Mouse (Mus musculus): ENCODE measurements around the gene Mpv17. TPM values are rescaled to one million over a fixed set of nuclear protein-coding genes. Genes with fewer than 3 reads are reported as not detected.

Mpv17 gene
- polyA plus RNA-seq (2012): 25.8 and 30.0 TPM in 2 replicates

DNA sequence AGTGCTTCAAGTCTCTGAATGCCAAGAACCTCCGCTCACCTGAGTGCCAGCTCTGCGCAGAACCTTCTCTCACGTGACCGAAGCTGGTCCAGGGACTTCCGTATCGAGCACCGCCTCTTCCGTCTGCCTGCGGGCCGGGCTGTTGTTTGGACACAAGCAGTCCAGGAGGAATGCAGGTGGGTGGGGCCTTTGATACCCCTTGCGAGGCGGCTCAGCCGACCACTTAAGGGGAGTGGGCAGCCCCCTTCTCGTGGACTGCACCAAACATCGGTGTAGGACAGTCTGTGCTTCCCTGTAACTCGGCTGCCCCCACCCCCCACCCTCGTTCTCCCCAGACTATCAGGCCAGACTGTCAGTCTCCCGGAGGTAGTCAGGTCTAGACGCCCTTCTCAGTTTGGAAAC, at the start of gene Mpv17:
Mpv17 (minus strand) TSS at position 100 of the 402 bp plus-strand sequence.
- TF ChIP-seq GATA1 (IDR thresholded peaks at IDR 0.05; ENCODE audit: low read length): no peak

- no peak for TF ChIP-seq GATA1 (IDR thresholded peaks at IDR 0.05; ENCODE audit: low read length)
Observed at GRCm38 (mm10) chr5:31202933-31203332, 48.9 kb upstream of the Mpv17 start.

- TF ChIP-seq GATA1 (IDR thresholded peaks at IDR 0.05; ENCODE audit: low read length): no peak
Observed at GRCm38 (mm10) chr5:31201742-31202590, 47.9 kb upstream of the Mpv17 start, which contains the start of gene Zfp513. Zfp513 (minus strand) TSS chr5:31202303.

DNA sequence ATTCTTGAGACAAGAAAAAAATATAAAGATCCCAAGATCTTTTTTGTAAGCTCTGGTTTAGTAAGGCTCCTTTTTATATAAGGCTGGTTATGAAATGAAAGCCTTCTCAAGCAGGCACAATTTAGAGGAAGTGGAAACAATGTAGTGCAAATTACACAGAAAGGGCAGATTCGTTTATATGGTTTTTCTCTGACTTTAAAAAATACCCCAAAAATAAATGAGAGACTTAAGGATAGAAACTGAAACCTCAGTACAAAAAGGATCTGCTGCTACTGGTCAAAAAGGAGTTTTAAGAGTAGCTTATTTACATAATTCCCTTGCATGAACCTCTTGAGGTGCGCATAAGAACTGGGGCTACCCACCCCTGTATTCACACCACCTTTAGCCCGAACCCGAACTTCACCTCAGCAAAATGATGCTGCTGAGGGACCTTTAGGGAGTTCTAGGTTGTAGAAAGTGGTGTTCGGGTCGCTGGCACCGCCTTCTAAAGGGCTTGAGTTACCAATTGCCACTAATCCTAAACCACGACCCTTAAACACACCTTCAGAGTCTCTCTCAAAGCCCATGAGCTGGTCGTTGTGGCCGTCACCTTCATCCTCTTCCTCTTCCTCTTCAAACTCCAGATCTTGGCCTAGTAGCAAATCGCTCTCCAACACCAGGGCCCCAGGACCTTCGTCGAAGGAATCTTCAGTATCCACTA, 47.1 kb upstream of the Mpv17 start:
- no peak for TF ChIP-seq GATA1 (IDR thresholded peaks at IDR 0.05; ENCODE audit: low read length)

DNA sequence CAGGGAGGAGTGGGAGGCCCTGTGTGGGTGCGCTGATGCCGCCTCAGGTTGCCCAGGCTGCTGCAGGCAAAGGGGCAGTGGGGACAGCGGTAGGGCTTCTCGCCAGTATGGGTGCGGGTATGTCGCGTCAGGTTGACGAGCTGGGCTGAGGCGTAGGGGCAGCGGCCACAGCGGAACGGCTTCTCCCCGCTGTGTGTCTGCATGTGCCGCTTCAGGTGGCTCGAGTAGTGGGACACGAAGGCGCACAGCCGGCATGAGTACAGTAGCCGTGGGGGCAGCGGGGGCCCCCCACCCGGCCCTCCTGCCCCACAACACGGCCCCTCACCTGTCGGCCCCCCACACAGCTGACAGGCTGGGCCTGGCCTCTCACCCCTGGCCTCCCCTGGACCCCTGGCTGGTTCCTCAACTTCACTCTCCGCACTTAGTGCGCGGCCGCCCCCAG, 46.3 kb upstream of the Mpv17 start:
- no peak for TF ChIP-seq GATA1 (IDR thresholded peaks at IDR 0.05; ENCODE audit: low read length)

GRCm38 (mm10) chr5:31199893-31200292, 45.8 kb upstream of the Mpv17 start:
- no peak for TF ChIP-seq GATA1 (IDR thresholded peaks at IDR 0.05; ENCODE audit: low read length)

DNA sequence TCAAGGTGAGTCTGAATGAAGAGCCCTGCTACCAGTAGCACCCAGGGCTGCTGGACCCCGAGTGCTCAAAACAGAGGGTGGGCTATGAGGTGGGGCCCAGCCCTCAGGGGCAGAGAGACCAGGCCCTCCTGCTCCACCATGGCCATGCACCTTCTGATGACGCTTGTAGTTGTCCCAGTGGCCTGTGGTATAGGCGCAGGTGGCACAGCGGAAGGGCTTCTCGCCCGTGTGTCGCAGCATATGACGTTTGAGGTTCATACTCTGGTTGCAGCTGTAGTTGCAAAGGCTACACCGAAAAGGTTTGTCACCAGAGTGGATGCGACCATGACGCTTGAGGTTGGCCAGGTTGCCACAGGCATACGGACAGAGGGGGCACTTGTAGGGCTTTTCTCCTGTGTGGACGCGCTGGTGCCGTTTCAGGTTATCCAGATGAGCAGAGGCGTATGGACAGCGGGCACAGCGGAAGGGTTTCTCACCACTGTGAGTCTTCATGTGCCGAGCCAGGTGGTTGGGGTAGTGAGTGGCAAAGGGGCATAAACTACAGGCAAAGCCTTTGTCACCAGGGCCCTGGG, 45.4 kb upstream of the Mpv17 start:
- TF ChIP-seq GATA1 (IDR thresholded peaks at IDR 0.05; ENCODE audit: low read length): no peak

GRCm38 (mm10) chr5:31198616-31199320, 44.7 kb upstream of the Mpv17 start:
- TF ChIP-seq GATA1 (IDR thresholded peaks at IDR 0.05; ENCODE audit: low read length): no peak

- TF ChIP-seq GATA1 (IDR thresholded peaks at IDR 0.05; ENCODE audit: low read length): no peak
Observed at GRCm38 (mm10) chr5:31198170-31198569, 44.1 kb upstream of the Mpv17 start.

GRCm38 (mm10) chr5:31197072-31197471, 43.0 kb upstream of the Mpv17 start:
- TF ChIP-seq GATA1 (IDR thresholded peaks at IDR 0.05; ENCODE audit: low read length): no peak

DNA sequence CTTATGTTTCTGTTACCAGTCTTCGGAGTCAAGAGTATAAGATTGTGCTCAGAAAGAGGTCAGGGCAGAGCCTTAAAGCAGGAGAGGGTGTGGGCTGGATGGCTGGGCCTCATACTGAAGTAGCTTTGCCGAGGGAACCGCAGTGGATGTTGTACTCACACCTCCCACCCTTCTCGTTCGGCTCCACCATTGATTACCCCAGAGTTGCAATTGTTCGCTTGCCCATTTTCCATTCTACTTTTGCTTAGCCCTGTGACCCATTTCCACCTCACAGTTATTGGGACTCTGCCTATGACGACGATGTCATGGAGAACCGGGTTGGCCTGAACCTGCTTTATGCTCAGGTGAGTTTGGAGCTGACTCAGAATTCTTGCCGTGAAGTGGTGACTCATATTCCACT, 42.2 kb upstream of the Mpv17 start:
- TF ChIP-seq GATA1 (IDR thresholded peaks at IDR 0.05; ENCODE audit: low read length): no peak

DNA sequence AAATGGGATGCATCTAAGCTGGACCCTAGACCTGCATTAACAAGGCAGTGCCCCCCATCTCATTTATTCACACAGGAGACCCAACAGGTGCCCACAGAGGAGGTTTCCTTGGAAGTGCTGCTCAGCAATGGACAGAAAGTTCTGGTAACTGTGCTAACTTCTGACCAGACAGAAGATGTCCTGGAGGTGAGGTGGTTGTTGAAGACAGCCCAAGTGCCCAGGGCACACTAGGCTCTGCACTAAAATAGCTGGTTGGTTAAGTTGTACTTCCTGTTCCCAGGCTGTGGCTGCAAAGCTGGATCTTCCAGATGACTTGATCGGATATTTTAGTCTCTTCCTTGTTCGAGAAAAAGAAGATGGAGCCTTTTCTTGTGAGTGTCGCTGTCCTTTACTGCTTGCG, 41.6 kb upstream of the Mpv17 start:
- TF ChIP-seq GATA1 (IDR thresholded peaks at IDR 0.05; ENCODE audit: low read length): no peak

- TF ChIP-seq GATA1 (IDR thresholded peaks at IDR 0.05; ENCODE audit: low read length): no peak
Observed at GRCm38 (mm10) chr5:31194486-31195485, 40.7 kb upstream of the Mpv17 start.

GRCm38 (mm10) chr5:31193631-31194281, 39.7 kb upstream of the Mpv17 start:
- TF ChIP-seq GATA1 (IDR thresholded peaks at IDR 0.05; ENCODE audit: low read length): no peak
